Mouse (Mus musculus): ENCODE measurements around the gene Rpl32. TPM values are rescaled to one million over a fixed set of nuclear protein-coding genes. Genes with fewer than 3 reads are reported as not detected.

Rpl32 gene
- total and polyA plus RNA-seq, 3 experiments: 4,514 to 5,400 TPM; not detected in 1

DNA sequence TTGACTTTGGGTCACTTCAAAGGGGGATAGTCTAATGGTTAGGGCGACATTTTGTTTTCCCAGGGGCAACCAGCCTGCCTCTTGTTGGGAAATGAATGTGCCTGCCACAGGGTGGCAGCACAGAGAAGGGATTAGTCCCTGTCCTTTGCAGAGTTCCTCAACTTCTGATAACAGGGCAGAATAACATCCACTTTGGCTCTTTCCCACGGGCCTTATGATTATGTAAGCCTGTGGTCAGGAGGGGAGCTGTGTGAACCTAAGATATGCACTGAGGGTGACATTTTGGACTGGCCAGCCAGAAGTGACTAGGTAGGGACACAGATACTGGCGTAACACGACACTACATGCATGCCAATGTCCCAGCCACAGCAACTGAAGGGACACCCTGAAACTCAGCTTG is 5.6 kb upstream of the Rpl32 start (continued):
- TF ChIP-seq ZNF384 (IDR thresholded peaks at IDR 0.05; ENCODE audit: low read depth, low read length) (no peak), TCF12 (IDR thresholded peaks at IDR 0.05; ENCODE audit: low read depth, low read length) (peak; percentile 75)

DNA sequence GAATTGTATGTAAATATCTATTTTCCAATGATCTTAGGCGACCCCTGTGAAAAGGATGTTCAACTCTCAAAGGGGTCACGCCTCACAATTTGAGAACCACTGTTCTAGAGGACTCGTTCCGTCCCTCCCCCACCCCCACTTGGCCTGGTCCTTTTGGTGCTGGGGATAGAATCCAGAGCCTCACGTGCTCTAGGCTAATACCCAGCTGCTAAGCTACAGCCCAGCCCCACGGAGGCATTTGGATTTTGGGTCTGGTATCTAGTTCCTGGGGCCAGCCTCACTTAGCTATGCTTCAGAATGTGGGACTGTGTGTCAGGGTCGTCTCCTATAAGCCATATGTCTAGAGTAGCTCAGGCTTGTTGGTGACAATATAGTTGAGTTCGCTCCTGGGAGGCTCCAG is 3.1 kb upstream of the Rpl32 start:
- TF ChIP-seq TCF12 (IDR thresholded peaks at IDR 0.05; ENCODE audit: low read depth, low read length) (no peak), POLR2A (IDR thresholded peaks at IDR 0.05; ENCODE audit: control insufficient read depth in 1 of 2, insufficient read depth in 1 of 2, low read depth in 1 of 2, low read length in 2 of 2, poor library complexity in 1 of 2) (no peak), KAT2A (conservative IDR thresholded peaks at IDR 0.05; ENCODE audit: low read depth, low read length) (no peak), CHD2 (IDR thresholded peaks at IDR 0.05; ENCODE audit: low read length) (no peak), USF2 (IDR thresholded peaks at IDR 0.05; ENCODE audit: borderline replicate concordance in 1 of 2, insufficient read depth in 1 of 2, low read depth in 1 of 2, low read length in 2 of 2) (no peak)
- Histone ChIP-seq H3K4me3 (ENCODE audit: control insufficient read depth in 1 of 2, insufficient read depth in 1 of 2, low read depth in 2 of 2, low read length in 2 of 2) (no peak overlapping the region), H3K36me3 (ENCODE audit: control insufficient read depth in 1 of 2, insufficient read depth in 2 of 2, low read length in 2 of 2) (peaks cover 9 to 11% of the 10 kb centered on the region in 2 experiments)

DNA sequence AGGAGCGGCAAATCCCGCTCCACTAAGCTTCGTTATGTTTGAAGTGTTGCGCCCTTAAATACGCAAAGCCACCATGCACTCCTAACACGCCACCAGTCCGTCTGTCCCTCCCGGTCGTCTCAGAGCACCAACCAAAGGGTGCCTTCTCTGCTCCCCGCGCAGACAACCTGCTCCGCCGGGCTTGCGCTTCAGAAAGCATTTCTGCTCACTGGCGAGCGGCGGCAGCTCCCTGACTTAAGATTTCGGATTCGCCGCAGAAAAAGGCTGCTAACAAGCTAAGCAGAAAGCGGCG is 405 bp downstream of the Rpl32 start:
- Histone ChIP-seq H3K27ac (ENCODE audit: control insufficient read depth, low read depth, low read length) (peak overlapping the region; percentile 88), H3K4me1 (ENCODE audit: control insufficient read depth in 1 of 2, insufficient read depth in 2 of 2, low read length in 2 of 2) (peaks cover 0 to 8% of the 10 kb centered on the region in 2 experiments; a peak in 1 of 4 replicates), H3K79me2 (ENCODE audit: control insufficient read depth, insufficient read depth, low read length, poor library complexity) (peaks cover 29% of the 10 kb centered on the region), H3K36me3 (ENCODE audit: control insufficient read depth in 1 of 2, insufficient read depth in 2 of 2, low read length in 2 of 2) (peaks cover 9 to 14% of the 10 kb centered on the region in 2 experiments), H3K9ac (ENCODE audit: control insufficient read depth, low read depth, low read length, poor library complexity, severe bottlenecking) (peak overlapping the region; percentile 98), H3K4me3 (ENCODE audit: control insufficient read depth in 1 of 2, insufficient read depth in 1 of 2, low read depth in 2 of 2, low read length in 2 of 2) (peak overlapping the region; percentile 94 to 98), H3K27me3 (ENCODE audit: control insufficient read depth in 1 of 2, insufficient read depth in 2 of 2, low read length in 2 of 2) (no peaks in the 10 kb centered on the region), H3K9me3 (replicated peaks; ENCODE audit: insufficient read depth, low read length) (no peaks in the 10 kb centered on the region)
- TF ChIP-seq POLR2A (IDR thresholded peaks at IDR 0.05; ENCODE audit: control insufficient read depth in 1 of 2, insufficient read depth in 1 of 2, low read depth in 1 of 2, low read length in 2 of 2, poor library complexity in 1 of 2) (peak in 1 of 2 experiments; percentile 75; a peak in 1 of 4 replicates), NELFE (IDR thresholded peaks at IDR 0.05; ENCODE audit: low read depth, low read length) (no peak), ZC3H11A (IDR thresholded peaks at IDR 0.05; ENCODE audit: low read depth, low read length) (no peak)
- DNase-seq (ENCODE audit: low read depth, low spot score): no peak

More for the DNA sequence above, 3.1 kb upstream of the Rpl32 start:
- Histone ChIP-seq H3K27me3 (ENCODE audit: control insufficient read depth in 1 of 2, insufficient read depth in 2 of 2, low read length in 2 of 2) (no peaks in the 10 kb centered on the region), H3K79me2 (ENCODE audit: control insufficient read depth, insufficient read depth, low read length, poor library complexity) (peaks cover 19% of the 10 kb centered on the region), H3K9me3 (replicated peaks; ENCODE audit: insufficient read depth, low read length) (no peaks in the 10 kb centered on the region), H3K9ac (ENCODE audit: control insufficient read depth, low read depth, low read length, poor library complexity, severe bottlenecking) (no peak overlapping the region), H3K4me1 (ENCODE audit: control insufficient read depth in 1 of 2, insufficient read depth in 2 of 2, low read length in 2 of 2) (peaks cover 4 to 14% of the 10 kb centered on the region in 2 experiments), H3K27ac (ENCODE audit: control insufficient read depth, low read depth, low read length) (no peak overlapping the region)
- DNase-seq (ENCODE audit: low read depth, low spot score): no peak

DNA sequence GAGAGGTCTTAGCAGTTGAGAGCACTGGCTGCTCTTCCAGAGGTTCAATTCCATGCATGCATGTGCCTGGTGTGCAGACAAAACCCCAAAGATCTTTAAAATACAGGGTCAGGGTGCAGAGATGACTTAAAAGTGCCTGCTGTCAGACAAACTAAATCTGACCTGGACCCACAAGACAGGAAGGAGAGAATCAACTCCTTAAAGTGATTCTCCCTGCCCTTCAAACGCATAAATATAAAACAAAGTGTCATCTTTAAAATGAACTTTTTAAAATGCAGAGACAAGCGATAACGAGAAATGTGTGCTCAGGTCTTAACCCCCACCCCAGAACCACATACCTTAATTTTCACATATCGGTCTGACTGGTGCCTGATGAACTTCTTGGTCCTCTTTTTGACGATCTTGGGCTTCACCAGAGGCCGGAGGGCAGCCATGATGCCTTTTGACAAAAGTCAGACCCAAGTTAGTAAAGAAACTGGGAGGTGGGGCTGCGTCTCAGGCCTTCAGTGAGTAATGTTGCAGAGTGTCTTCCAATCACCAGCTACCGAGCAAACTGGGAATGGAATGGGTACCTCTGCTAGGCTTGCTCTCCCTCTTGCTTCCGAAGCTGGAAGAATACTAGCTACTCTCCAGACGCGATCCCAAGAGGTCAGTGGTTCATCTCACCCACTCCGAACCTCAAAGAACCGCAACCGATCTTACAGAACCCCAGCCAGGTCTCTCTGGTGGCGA is 917 bp downstream of the Rpl32 start:
- H3K4me3 ChIP-seq (ENCODE audit: control insufficient read depth in 1 of 2, insufficient read depth in 1 of 2, low read depth in 2 of 2, low read length in 2 of 2): peak overlapping the region; percentile 94 to 98
- peaks cover 0 to 8% of the 10 kb centered on the region in 2 experiments; a peak in 1 of 4 replicates for H3K4me1 ChIP-seq (ENCODE audit: control insufficient read depth in 1 of 2, insufficient read depth in 2 of 2, low read length in 2 of 2)
- no peaks in the 10 kb centered on the region for H3K27me3 ChIP-seq (ENCODE audit: control insufficient read depth in 1 of 2, insufficient read depth in 2 of 2, low read length in 2 of 2)
- H3K36me3 ChIP-seq (ENCODE audit: control insufficient read depth in 1 of 2, insufficient read depth in 2 of 2, low read length in 2 of 2): peaks cover 9 to 14% of the 10 kb centered on the region in 2 experiments
- H3K27ac ChIP-seq (ENCODE audit: control insufficient read depth, low read depth, low read length): peak overlapping the region; percentile 88
- H3K79me2 ChIP-seq (ENCODE audit: control insufficient read depth, insufficient read depth, low read length, poor library complexity): peaks cover 29% of the 10 kb centered on the region
- DNase-seq (ENCODE audit: low read depth, low spot score): peak; percentile 46
- H3K9ac ChIP-seq (ENCODE audit: control insufficient read depth, low read depth, low read length, poor library complexity, severe bottlenecking): peak overlapping the region; percentile 98
- no peaks in the 10 kb centered on the region for H3K9me3 ChIP-seq (replicated peaks; ENCODE audit: insufficient read depth, low read length)
- TF ChIP-seq ZMIZ1 (IDR thresholded peaks at IDR 0.05; ENCODE audit: low read depth, low read length): 0 out of 2 replicates have a peak, but pooled peaks have one; percentile 24
- peak; percentile 26; the same call in 1 of the 2 replicates for TF ChIP-seq SIN3A (IDR thresholded peaks at IDR 0.05; ENCODE audit: low read length)
- TF ChIP-seq JUND (IDR thresholded peaks at IDR 0.05; ENCODE audit: low read depth, low read length): no peak
- TF ChIP-seq CHD1 (IDR thresholded peaks at IDR 0.05; ENCODE audit: low read depth, low read length): peak; percentile 91
- no peak for TF ChIP-seq GATA1 (IDR thresholded peaks at IDR 0.05; ENCODE audit: low read depth, low read length)
- peak; percentile 12; the same call in 1 of the 2 replicates for TF ChIP-seq E2F4 (IDR thresholded peaks at IDR 0.05; ENCODE audit: borderline replicate concordance, low read depth, low read length)
- no peak for TF ChIP-seq MAX (IDR thresholded peaks at IDR 0.05; ENCODE audit: low read length)
- 0 out of 2 replicates have a peak, but pooled peaks have one; percentile 18 for TF ChIP-seq MXI1 (IDR thresholded peaks at IDR 0.05; ENCODE audit: low read depth, low read length)
- no peak for TF ChIP-seq ETS1 (IDR thresholded peaks at IDR 0.05; ENCODE audit: low read depth, low read length)

Data from MEL (cell line).